Mouse (Mus musculus) brain, adult 2 months (tissue): ENCODE measurements around the gene Ccdc189.
"Not testable (repeated sequence)": the region's sequence is repeated elsewhere in the genome, so short reads cannot be mapped to it uniquely, and the experiment has no call there.

ENCODE experiments used
- DNase-seq: peaks from one replicate; pipeline ENCODE4 v3.0.0; 2011; ENCODE audit warnings: low read depth, low spot score

Ccdc189 gene

GRCm38 (mm10) chr7:127588011-127588871, at the start of gene Ccdc189, which contains the start of gene Rnf40:
TSS of gene Ccdc189 (minus strand) at chr7:127588595.
TSS of gene Rnf40 (plus strand) at chr7:127588767.
- peak; percentile 99 for DNase-seq

DNA sequence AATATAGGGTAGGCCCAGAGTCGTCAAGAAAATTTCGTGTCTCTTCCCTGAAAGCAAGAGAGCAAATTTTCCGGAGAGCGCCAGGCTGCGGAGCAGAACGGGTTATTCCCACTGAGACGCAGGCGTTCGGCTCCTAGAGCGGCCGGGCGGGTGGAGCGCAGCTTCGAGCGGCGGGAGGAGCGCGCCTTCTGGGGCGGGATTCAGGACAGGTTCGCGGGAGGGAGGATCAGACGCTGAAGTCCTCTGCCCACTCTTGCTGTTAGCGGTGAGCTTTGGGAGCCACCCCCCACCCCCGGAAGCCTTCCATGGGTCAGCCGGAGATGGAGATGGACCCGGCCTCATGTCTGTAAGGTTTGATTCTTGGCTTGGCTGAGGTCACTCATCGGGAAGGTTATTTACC, 48.6 kb upstream of the Ccdc189 start:
- DNase-seq, result peak; percentile 94

DNA sequence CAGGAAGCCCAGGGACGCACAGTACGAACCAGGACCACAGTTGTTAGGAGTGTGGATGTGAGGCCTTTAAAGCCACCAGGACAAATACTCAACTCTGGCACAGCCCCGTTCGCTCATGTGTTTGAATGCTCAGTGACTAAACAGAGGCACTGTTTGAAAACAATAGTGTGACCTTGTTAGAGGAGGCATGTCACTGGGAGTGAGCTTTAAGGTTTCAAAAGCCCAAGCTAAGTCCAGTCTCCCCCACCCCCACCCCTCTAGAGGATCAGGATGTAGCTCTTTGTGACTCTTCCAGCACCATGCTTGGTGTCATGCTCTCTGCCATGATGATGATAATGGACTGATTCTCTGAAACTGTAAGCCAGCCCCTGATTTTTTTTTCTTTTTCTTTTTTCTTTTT, 43.0 kb upstream of the Ccdc189 start:
- DNase-seq, result no peak

GRCm38 (mm10) chr7:127628646-127629045, 40.3 kb upstream of the Ccdc189 start:
- no peak for DNase-seq

GRCm38 (mm10) chr7:127626471-127626870, 38.1 kb upstream of the Ccdc189 start:
- DNase-seq, result no peak

- no peak for DNase-seq
Measured at GRCm38 (mm10) chr7:127626039-127626438, 37.6 kb upstream of the Ccdc189 start.

DNA sequence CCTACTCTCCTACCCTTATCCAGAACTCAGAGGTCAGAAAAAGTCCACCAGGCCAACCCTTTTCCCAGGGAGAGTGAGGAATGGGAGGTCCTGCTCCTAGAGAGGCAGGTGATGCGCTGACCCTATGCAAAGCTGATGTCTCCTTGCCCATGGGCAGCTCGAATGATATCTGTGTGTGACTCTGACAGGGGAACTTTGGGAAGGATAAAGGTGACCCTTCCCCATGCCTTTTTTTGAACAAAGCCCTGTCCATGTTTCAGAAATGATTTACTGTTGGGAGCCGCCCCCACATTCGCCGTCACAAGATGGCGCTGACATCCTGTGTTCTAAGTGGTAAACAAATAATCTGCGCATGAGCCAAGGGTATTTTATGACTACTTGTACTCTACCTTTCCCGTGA, 30.0 kb upstream of the Ccdc189 start:
- not testable (repeated sequence) for DNase-seq

DNA sequence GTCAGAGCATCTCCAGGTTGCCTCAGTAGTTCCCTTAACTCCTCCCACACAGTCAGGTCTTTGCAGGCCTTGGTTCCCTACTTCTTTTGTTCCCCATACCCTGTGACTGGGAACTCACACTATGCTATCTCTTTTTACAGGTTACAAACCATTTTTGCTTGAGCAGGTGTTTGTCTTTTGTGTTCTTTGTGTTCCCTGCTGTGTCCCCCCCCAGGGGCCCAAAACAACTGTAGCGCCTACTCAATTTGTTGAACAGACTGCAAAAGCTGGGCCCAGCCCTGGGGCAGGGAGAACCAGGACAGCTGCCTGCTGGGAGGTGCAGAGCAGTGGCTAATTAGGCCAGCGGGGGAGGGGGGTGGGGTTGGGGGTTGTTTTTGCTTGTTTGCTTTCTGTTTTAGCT, 29.6 kb upstream of the Ccdc189 start:
- peak; percentile 22 for DNase-seq

GRCm38 (mm10) chr7:127616881-127617280, 28.5 kb upstream of the Ccdc189 start:
- DNase-seq, result no peak

DNA sequence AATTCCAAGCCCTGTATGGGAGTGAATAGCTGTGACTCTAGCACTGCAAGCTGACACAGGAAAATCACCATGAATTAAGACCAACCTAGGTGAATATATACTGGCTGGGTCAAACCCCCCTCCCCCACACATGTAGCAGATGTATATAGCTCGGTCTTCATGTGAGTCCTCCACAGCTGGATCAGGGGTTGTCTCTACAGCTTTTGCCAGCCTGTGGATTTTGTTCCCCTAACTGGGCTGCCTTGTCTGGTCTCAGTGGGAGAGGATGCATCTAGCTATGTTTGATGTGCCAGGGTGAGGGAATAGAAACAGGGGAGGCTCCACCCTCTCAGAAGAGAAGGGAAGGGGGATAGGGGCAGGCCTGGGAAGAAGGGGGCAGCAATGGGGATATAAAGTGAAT, 27.9 kb upstream of the Ccdc189 start:
- DNase-seq, result no peak

DNA sequence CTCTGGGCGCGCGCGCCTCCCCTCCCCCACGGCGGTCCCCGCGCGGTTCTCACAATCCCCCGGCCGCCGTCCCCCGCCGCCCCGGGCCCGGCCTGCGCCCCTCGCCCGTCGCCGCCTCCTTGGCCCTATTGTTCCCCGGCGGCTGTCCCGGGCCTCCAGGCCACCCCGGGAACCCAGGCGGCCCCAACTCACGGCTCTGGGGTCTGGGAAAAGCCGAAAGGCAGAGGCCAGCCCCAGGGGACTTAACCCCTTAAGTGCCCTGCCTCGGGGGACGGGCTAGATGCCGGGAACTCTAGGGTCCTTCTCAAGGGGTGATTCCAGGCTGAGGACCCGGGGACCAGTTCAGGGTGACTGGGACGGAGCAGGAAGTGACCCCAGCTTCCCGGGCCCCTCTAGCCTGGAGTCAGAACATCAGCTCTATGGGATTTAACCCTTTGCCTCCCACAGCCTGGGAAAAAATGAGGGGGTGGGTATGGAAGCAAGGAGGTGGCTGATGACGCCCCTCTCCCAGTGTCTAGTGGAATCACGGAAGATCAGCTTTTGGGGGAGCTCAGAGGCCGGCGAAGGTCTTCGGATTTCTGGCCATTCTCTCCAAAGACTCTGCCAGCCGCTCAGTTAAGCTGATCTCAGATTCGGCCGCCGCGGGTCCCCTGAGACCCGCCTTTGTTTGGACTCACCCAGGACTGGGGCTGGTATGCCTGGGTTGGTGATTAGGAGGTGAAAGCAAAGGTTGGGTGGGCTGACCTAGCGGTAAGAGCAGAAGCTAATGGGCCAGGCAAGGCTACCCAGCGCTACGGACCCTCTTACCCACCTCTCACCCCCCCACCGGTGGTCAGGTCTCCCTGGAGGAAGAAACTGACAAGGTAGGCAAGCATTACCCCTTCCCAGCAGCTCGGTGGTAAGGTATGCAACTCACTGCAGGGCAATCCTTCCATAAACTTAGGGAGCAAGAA, 26.8 kb upstream of the Ccdc189 start, which contains the start of gene Zfp629:
Zfp629 (minus strand) TSS at position 907 of the 953 bp plus-strand sequence.
- peak; percentile 90 for DNase-seq

GRCm38 (mm10) chr7:127614511-127614890, 26.1 kb upstream of the Ccdc189 start:
- peak; percentile 15 for DNase-seq

GRCm38 (mm10) chr7:127614091-127614490, 25.7 kb upstream of the Ccdc189 start:
- DNase-seq, result no peak

DNA sequence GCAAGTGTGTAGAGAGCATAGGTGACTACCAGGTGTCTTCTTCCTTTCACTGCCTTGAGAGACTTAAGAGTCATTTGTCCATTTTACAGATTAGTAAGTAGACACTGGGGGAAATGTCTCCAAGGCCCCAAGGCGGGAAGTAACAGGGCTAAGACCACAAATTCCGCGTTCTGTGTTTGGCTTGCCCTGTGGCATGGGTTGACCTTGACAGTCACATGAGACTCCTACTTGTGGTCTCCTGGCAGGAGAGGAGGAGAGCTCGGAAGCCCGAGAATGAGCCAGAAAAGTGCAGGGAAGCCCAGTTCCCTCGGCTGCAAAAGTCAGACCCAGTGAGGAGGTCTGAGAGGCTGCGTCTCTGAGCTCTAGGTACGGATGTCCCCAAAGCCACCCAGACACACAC, 25.1 kb upstream of the Ccdc189 start:
- no peak for DNase-seq

- no peak for DNase-seq
Measured at GRCm38 (mm10) chr7:127611561-127611960, 23.2 kb upstream of the Ccdc189 start.

GRCm38 (mm10) chr7:127611011-127611410, 22.6 kb upstream of the Ccdc189 start:
- DNase-seq, result no peak

- DNase-seq, result no peak
Measured at GRCm38 (mm10) chr7:127607150-127607549, 18.8 kb upstream of the Ccdc189 start.

- DNase-seq, result no peak
Measured at GRCm38 (mm10) chr7:127604256-127604655, 15.9 kb upstream of the Ccdc189 start.

GRCm38 (mm10) chr7:127602903-127603302, 14.5 kb upstream of the Ccdc189 start:
- DNase-seq, result no peak

DNA sequence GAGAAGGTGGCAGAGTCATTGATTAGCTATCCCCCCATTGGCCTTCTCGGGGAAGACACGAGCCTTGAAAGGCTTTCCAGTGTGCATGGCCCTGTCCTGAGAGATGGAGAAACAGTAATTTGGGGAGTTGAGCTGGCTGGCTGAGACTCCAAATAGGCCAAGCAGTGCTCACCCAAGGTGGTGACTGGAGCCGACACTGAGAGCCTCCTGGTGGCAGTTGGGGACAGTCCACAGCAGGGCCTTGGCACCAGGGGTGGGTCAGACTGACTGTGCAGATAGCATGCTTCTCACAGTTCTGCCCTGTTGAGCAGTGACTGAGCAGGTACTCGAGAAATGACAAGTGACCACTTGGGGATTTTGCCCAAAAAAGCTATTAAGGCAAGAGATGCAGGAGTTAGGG, 13.3 kb upstream of the Ccdc189 start:
- DNase-seq, result no peak

DNA sequence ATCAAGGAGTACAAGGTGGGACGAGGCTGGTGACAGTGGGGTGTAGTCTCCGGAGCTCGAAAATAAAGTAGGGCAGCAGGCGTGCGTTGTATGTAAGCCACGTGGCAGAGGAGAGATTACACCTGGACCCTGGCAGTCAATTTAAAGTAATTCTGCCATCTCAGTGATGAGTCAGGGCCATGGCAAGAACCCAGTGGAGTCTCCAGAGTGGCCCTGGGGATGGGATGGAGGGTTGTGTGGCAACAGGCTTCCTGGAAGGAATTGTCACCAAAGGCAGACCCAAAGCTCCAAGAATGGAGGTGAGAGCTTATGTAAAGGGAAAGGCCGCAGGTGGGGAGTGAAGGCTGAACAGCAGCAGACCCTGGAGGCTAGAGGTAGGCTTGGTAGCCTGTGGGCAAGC, 12.2 kb upstream of the Ccdc189 start:
- no peak for DNase-seq

GRCm38 (mm10) chr7:127596747-127597146, 8.4 kb upstream of the Ccdc189 start:
- DNase-seq, result no peak
